8 mouse cellular contexts compared by ENCODE assay signal in the genomic region with DNA sequence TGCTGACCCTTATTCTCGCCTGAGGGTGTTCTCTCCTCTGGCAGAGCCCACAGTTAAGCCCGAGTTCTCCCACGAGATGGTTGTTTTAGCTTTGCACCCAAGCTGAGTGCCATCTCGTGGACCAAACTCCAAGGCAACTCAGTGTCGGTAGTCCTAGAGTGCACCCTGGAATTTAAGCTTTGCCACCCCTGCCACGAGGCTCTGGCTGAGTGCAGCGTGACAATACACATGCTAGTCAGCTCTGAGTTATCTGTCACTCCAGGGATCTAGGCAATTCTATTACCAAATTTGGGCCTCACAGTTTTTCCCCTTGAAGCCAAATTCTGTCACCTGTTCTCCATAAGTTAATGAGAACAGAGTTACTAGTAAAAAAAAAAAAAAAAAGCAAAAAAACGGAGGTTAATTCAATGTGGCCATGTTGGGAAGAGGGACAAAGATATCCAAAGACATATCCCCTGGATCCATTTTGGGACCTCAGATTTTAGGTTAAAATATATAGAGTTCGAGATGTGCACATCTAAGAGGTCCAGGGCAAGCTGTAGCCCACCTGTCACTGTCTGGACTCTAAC. TPM values are rescaled to one million over a fixed set of nuclear protein-coding genes. Genes with fewer than 3 reads are reported as not detected.
A peak's percentile ranks its signal among the peaks of the same experiment; 100 is the strongest.
DNase-seq lines count a peak whose midpoint lies in the region; ATAC-seq and TF ChIP-seq lines count a peak whose summit lies in the region.

No protein-coding gene starts in this region.

- TF ChIP-seq POLR2A in liver, adult 2 months (IDR thresholded peaks at IDR 0.05; ENCODE audit: extremely low read depth, insufficient read depth, low read length) = 0 out of 2 replicates have a peak, but pooled peaks have one; percentile 2

- H3K79me2 ChIP-seq in liver, adult 2 months (ENCODE audit: control insufficient read depth, insufficient read depth, low read length) = peaks cover 2% of the 10 kb centered on the region; the same call in 1 of the 2 replicates

- H3K27me3 ChIP-seq in liver, adult 2 months (ENCODE audit: control insufficient read depth, insufficient read depth, low read length) = no peaks in the 10 kb centered on the region
- no peaks in the 10 kb centered on the region for H3K27me3 ChIP-seq in embryonic facial prominence, embryonic 12.5 days
- no peaks in the 10 kb centered on the region for H3K27me3 ChIP-seq in intestine, embryonic 16.5 days (replicated peaks; ENCODE audit: control insufficient read depth, insufficient read depth, low read length)
- no peaks in the 10 kb centered on the region for H3K27me3 ChIP-seq in neural tube, embryonic 12.5 days (replicated peaks)

- H3K4me1 ChIP-seq in liver, adult 2 months (ENCODE audit: control insufficient read depth, insufficient read depth, low read length) = peaks cover 8% of the 10 kb centered on the region
- peaks cover 9% of the 10 kb centered on the region for H3K4me1 ChIP-seq in embryonic facial prominence, embryonic 12.5 days
- peaks cover 15% of the 10 kb centered on the region for H3K4me1 ChIP-seq in intestine, embryonic 16.5 days (ENCODE audit: control insufficient read depth, insufficient read depth, low read length)
- H3K4me1 ChIP-seq in neural tube, embryonic 12.5 days = peaks cover 15% of the 10 kb centered on the region

- 0 out of 2 replicates have a peak, but pooled peaks have one; percentile 11 for TF ChIP-seq CTCF in liver, adult 2 months (IDR thresholded peaks at IDR 0.05; ENCODE audit: low read depth, low read length)

- no peak for DNase-seq in liver, adult 2 months (ENCODE audit: extremely low read depth, low read depth, low spot score)
- no peak for DNase-seq in liver
- no peak for DNase-seq in gastrocnemius, postnatal 14 days
- DNase-seq in cerebellum, postnatal 14 days = no peak
- DNase-seq in adrenal gland, postnatal 36 days = no peak

- no peaks in the 10 kb centered on the region for H3K36me3 ChIP-seq in liver, adult 2 months (ENCODE audit: control insufficient read depth, insufficient read depth, low read length)
- H3K36me3 ChIP-seq in embryonic facial prominence, embryonic 12.5 days = no peaks in the 10 kb centered on the region
- H3K36me3 ChIP-seq in intestine, embryonic 16.5 days (ENCODE audit: control insufficient read depth, insufficient read depth, low read length) = no peaks in the 10 kb centered on the region
- H3K36me3 ChIP-seq in neural tube, embryonic 12.5 days = no peaks in the 10 kb centered on the region

- WGBS in liver, adult 2 months = 11% methylated on average over 9 of the region's 9 CpGs
- 10% methylated on average over 9 of the region's 9 CpGs for WGBS in embryonic facial prominence, embryonic 12.5 days
- WGBS in intestine, embryonic 16.5 days = 8% methylated on average over 9 of the region's 9 CpGs
- 10% methylated on average over 9 of the region's 9 CpGs for WGBS in neural tube, embryonic 12.5 days

- peak overlapping the region; percentile 67 for H3K9ac ChIP-seq in liver, adult 2 months (ENCODE audit: low read depth, low read length)
- H3K9ac ChIP-seq in embryonic facial prominence, embryonic 12.5 days = peak overlapping the region; percentile 88
- peak overlapping the region; percentile 85 for H3K9ac ChIP-seq in intestine, embryonic 16.5 days (ENCODE audit: low read depth, low read length)
- peak overlapping the region; percentile 83 for H3K9ac ChIP-seq in neural tube, embryonic 12.5 days

- ATAC-seq in embryonic facial prominence, embryonic 12.5 days (ENCODE audit: insufficient number of reproducible peaks, insufficient read depth, low FRiP score, low TSS enrichment) = no peak
- ATAC-seq in intestine, embryonic 16.5 days = peak; percentile 54
- peak; percentile 73; the same call in 1 of the 2 replicates for ATAC-seq in neural tube, embryonic 12.5 days (ENCODE audit: low FRiP score, low read depth)

- peak overlapping the region; percentile 80 for H3K4me2 ChIP-seq in embryonic facial prominence, embryonic 12.5 days (replicated peaks)
- peak overlapping the region; percentile 67 for H3K4me2 ChIP-seq in intestine, embryonic 16.5 days (ENCODE audit: low read depth, low read length)
- peak overlapping the region; percentile 78 for H3K4me2 ChIP-seq in neural tube, embryonic 12.5 days (replicated peaks)

- intact Hi-C loops in gastrocnemius, postnatal 14 days (cut with DNase I; ENCODE audit: low total_unique reads) = loop anchor here (10.0 kb wide), 1 partner anchor 222 kb away; no protein-coding TSS in a partner anchor

- peak overlapping the region; percentile 71 for H3K4me3 ChIP-seq in liver, adult 2 months (ENCODE audit: insufficient read depth, low read depth, low read length)
- peak overlapping the region; percentile 87 for H3K4me3 ChIP-seq in embryonic facial prominence, embryonic 12.5 days
- peak overlapping the region; percentile 75 for H3K4me3 ChIP-seq in intestine, embryonic 16.5 days (ENCODE audit: low read length)
- H3K4me3 ChIP-seq in neural tube, embryonic 12.5 days = peak overlapping the region; percentile 85

- peak overlapping the region; percentile 87 for H3K27ac ChIP-seq in liver, adult 2 months (replicated peaks; ENCODE audit: insufficient read depth, low read depth, low read length)
- H3K27ac ChIP-seq in embryonic facial prominence, embryonic 12.5 days = no peak overlapping the region
- peak overlapping the region; percentile 83 for H3K27ac ChIP-seq in intestine, embryonic 16.5 days (ENCODE audit: low read length)
- H3K27ac ChIP-seq in neural tube, embryonic 12.5 days = no peak overlapping the region

- H3K9me3 ChIP-seq in embryonic facial prominence, embryonic 12.5 days = no peaks in the 10 kb centered on the region
- no peaks in the 10 kb centered on the region for H3K9me3 ChIP-seq in intestine, embryonic 16.5 days (ENCODE audit: control insufficient read depth, low read length)
- no peaks in the 10 kb centered on the region for H3K9me3 ChIP-seq in neural tube, embryonic 12.5 days

RNA-seq across cellular contexts. Expression of a gene that starts 11.0 kb away (rescaled TPM):
- 318 and 329 TPM in 2 replicates for total RNA-seq in liver, adult 2 months (2014; rRNA removed)
- 85.5 and 87.9 TPM in 2 replicates for polyA plus RNA-seq in liver, adult 2 months (2012; rRNA removed)
- 20.4 and 23.8 TPM in 2 replicates for polyA plus RNA-seq in embryonic facial prominence, embryonic 12.5 days (2016; fragmentation: Nextera tagmentation; extraction: Ambion mirVana)
- polyA plus RNA-seq in intestine, embryonic 16.5 days (2015; fragmentation: Nextera tagmentation; extraction: Ambion mirVana) = 50.4 and 57.2 TPM in 2 replicates
- 21.8 and 27.4 TPM in 2 replicates for polyA plus RNA-seq in neural tube, embryonic 12.5 days (2016; fragmentation: Nextera tagmentation; extraction: Ambion mirVana)
- total RNA-seq in gastrocnemius, postnatal 14 days (2021) = 10 to 100 TPM; 12.4 to 13.0 TPM
- total RNA-seq in adrenal gland, postnatal 36 days (2021) = 10 to 100 TPM; 27.2 to 47.5 TPM

Comparison
In these comparisons a context has a peak if more than half of its experiments do, and no peak if none do; other contexts are left out.
1. H3K27ac ChIP-seq: peak in liver, adult 2 months (single experiment) and intestine, embryonic 16.5 days (single experiment); none in embryonic facial prominence, embryonic 12.5 days (single experiment) and neural tube, embryonic 12.5 days (single experiment).
2. Peak in every context shown above with its lines, with median percentiles within 50 percentile points of each other: H3K4me3 ChIP-seq, H3K9ac ChIP-seq and H3K4me2 ChIP-seq.